Mouse (Mus musculus) small intestine, adult 2 months (tissue): ENCODE data around the gene Snhg11. TPM values are rescaled to one million over a fixed set of nuclear protein-coding genes. Genes with fewer than 3 reads are reported as not detected.
A peak's percentile ranks its signal among the peaks of the same experiment; 100 is the strongest.

ENCODE experiments used
- H3K27ac ChIP-seq: fragments of 200-500 bp; 2 replicates; pipeline ENCODE4 v1.5.1; 2012; ENCODE audit warnings: low read depth, low read length, control low read depth, inconsistent platforms; ENCODE audit not compliant: insufficient read depth
- H3K27me3 ChIP-seq: fragments of 200-500 bp; 2 replicates; pipeline ENCODE4 v1.6.1; 2012; ENCODE audit warnings: mild to moderate bottlenecking, moderate library complexity, low read length, inconsistent platforms; ENCODE audit not compliant: control insufficient read depth, insufficient read depth
- H3K36me3 ChIP-seq: fragments of 200-500 bp; 2 replicates; pipeline ENCODE4 v1.6.1; 2012; ENCODE audit warnings: mild to moderate bottlenecking, low read length, control low read depth, inconsistent platforms; ENCODE audit not compliant: control insufficient read depth, insufficient read depth
- H3K4me1 ChIP-seq: fragments of 200-500 bp; 2 replicates; pipeline ENCODE4 v1.6.1; 2012; ENCODE audit warnings: low read length, inconsistent platforms, mixed read lengths; ENCODE audit not compliant: control insufficient read depth, insufficient read depth, insufficient read length
- H3K4me3 ChIP-seq: fragments of 200-500 bp; 2 replicates; pipeline ENCODE4 v1.5.1; 2012; ENCODE audit warnings: low read depth, mild to moderate bottlenecking, control low read depth, inconsistent platforms, low read length, moderate library complexity
- CTCF ChIP-seq: fragments of 200-500 bp; IDR thresholded peaks from 2 replicates; pipeline ENCODE4 v1.5.1; 2012; ENCODE audit warnings: low read depth, mild to moderate bottlenecking, control low read depth, inconsistent platforms, low read length, moderate library complexity, mixed read lengths; ENCODE audit not compliant: insufficient replicate concordance, insufficient read length; ENCODE audit errors: extremely low read depth
- POLR2A ChIP-seq: fragments of 200-500 bp; IDR thresholded peaks from 2 replicates; pipeline ENCODE4 v1.6.1; 2012; ENCODE audit warnings: low read depth, mild to moderate bottlenecking, control low read depth, inconsistent platforms, low read length, moderate library complexity
- WGBS: fragments of 180-500 bp; shearing (Covaris S2); methylation state at CpG from one replicate; pipeline ENCODE4 v1.1.7; 2018; 5-methylcytosine and 5-hydroxymethylcytosine counted together
- polyA plus RNA-seq: library from polyadenylated mRNA; depleted of rRNA; stranded (reverse); fragments of >200 nt; gene quantifications from 2 replicates; pipeline ENCODE4 v1.2.3, GENCODE M21; 2012; rRNA removed

The Snhg11 gene
- polyA plus RNA-seq, 1 experiment, result 1.4 TPM

DNA sequence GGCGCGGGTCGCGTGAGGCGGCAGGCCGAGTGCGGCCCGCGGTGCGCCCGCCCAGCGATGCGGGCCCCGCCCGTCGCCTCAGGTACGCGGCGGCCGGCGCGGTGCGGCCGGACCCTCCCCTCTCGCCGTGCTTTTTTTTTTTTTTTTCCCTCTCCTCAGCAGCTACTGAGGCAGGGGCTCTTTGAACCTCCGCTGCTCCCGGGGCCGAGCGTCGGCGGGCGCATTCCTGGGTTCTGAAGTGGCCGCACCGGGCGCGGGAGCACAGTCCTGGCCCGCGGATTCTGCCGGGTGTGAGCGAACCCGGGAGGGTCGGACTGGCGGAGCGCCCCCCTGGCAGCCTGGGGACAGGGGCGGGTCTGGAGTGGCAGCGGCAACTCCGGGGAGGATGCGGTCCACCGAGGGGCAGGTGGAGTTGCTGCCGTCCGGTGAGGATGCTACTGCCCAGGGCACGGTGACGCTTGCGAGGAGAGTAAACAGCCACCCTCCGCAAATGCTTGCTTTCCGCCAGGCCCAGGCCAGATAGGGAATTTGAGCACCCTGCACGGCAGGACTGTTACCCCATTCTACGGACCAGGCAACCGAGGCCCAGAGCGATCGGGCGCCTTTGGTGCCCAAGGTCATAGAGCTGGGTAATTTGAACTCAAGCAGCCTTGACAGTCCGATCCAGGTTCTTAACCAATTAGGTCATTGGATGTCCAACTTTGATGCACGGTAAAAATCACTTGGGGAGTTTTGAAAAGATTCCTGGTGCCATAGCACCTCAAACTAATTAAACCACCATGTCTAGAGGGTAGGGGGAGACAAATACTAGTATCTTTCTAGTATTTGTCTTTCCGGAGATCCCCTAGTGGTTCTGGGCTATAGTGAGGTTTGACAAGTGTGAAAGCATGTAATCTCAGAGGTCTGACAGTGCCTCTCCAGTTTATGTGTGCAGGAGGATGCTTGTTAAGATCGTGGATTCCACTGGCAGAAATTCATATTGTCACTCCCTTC is 34.9 kb downstream of the Snhg11 start:
- TF ChIP-seq POLR2A (no peak; the same call in 1 of the 2 replicates), CTCF (no peak)
- peaks cover 8% of the 10 kb centered on the region for H3K4me1 ChIP-seq
- peak overlapping the region; percentile 61 for H3K27ac ChIP-seq
- peak overlapping the region; percentile 97 for H3K4me3 ChIP-seq
- WGBS, result 1% methylated on average over 67 of the region's 67 CpGs
- H3K27me3 ChIP-seq, result no peaks in the 10 kb centered on the region
- no peaks in the 10 kb centered on the region for H3K36me3 ChIP-seq

DNA sequence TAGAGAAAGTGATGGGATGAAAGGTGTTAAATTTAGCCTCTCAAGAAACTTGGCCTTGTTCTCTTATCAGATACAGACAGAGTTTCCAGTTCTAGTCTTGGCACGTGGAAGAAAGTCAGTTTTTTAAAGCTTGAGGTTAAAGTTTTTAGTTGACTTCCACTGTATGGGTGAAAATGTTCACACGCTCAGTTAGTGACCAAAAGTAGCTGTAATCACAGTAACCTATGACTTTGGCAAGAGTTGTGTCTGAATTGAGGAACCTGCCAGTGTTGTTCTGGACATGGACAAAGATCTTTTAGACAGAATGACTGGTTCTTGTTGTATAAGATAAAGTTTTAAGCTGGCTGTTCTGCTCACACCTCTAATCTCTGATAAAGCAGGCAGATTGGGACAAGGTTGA is 37.8 kb downstream of the Snhg11 start:
- WGBS, result 37% methylated on average over 2 of the region's 2 CpGs
- Histone ChIP-seq H3K36me3 (no peaks in the 10 kb centered on the region), H3K27me3 (no peaks in the 10 kb centered on the region), H3K4me1 (peaks cover 8% of the 10 kb centered on the region), H3K4me3 (no peak overlapping the region), H3K27ac (no peak overlapping the region)
- TF ChIP-seq POLR2A, result no peak
- TF ChIP-seq CTCF, result no peak

DNA sequence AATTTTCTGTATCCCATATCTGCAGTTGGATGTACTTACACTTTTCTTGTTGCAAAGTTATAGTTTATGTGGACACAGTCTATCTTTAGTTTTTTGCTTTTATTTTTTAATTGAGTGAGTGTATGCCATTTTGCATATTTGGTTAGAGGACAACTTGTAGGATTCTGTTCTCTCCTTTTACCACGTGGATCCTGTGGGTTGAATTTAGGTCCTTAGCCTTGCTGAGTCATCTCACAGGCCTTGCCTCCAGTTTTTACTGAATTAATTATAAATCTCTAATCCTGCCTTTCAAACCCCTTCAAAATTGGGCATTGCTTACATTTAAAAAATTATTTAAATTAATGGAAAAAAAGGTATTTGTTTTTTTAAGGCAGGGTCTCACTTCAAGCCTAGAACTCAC is 40.4 kb downstream of the Snhg11 start:
- 49% methylated on average over 1 of the region's 1 CpGs for whole genome bisulfite sequencing

DNA sequence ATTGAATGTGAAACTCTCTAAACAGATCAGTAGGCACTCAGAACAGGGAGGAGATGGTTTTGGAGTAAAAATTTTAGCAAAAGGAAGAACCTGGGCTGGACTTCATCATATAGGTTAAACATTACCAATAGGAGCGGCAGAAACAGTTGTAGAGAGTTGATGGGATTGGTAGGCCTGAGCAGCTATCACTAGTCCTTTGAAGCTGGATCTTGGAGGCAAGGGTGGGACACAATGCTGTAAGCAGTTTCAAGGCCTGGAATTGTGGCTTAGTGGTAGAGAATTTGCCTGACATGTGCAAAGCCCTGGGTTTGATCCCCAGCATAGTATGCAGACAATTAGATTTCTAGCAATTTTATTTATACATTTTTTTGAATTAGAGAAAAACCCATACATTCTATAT is 43.2 kb downstream of the Snhg11 start:
- no peaks in the 10 kb centered on the region for H3K4me1 ChIP-seq
- H3K36me3 ChIP-seq, result peaks cover 10% of the 10 kb centered on the region; the same call in 1 of the 2 replicates
- H3K4me3 ChIP-seq, result no peak overlapping the region
- H3K27ac ChIP-seq, result no peak overlapping the region
- H3K27me3 ChIP-seq, result no peaks in the 10 kb centered on the region
- no peak for TF ChIP-seq CTCF
- no peak for TF ChIP-seq POLR2A
- WGBS, result 40% methylated on average over 1 of the region's 1 CpGs

More for the DNA sequence above, 40.4 kb downstream of the Snhg11 start:
- Histone ChIP-seq H3K27ac (no peak overlapping the region), H3K4me1 (peaks cover 1% of the 10 kb centered on the region; the same call in 1 of the 2 replicates), H3K4me3 (no peak overlapping the region), H3K36me3 (no peaks in the 10 kb centered on the region), H3K27me3 (no peaks in the 10 kb centered on the region)
- TF ChIP-seq CTCF (no peak), POLR2A (no peak)

Other genes starting within 250 kb of the Snhg11 start
- 89.6 and 93.0 TPM in 2 replicates for gene Tgm2, start 229.2 kb upstream of the Snhg11 start, polyA plus RNA-seq
- 1.1 and 1.7 TPM in 2 replicates for gene D630003M21Rik, start 146.4 kb upstream of the Snhg11 start, polyA plus RNA-seq
- not detected in 2 replicates for gene Bpi, start 117.5 kb upstream of the Snhg11 start, polyA plus RNA-seq
- 2.1 and 2.7 TPM in 2 replicates for gene Lbp, start 69.1 kb upstream of the Snhg11 start, polyA plus RNA-seq
- 7.1 and 16.4 TPM in 2 replicates for gene Ralgapb, start 34.2 kb downstream of the Snhg11 start, polyA plus RNA-seq
- gene Adig, start 127.0 kb downstream of the Snhg11 start, polyA plus RNA-seq, result 0.33 and 0.56 TPM in 2 replicates
- 1.1 TPM in 1 of 2 replicates, not detected in the other for gene Arhgap40, start 137.2 kb downstream of the Snhg11 start, polyA plus RNA-seq
- gene Slc32a1, start 235.1 kb downstream of the Snhg11 start, polyA plus RNA-seq, result not detected in 2 replicates
- gene Actr5, start 249.2 kb downstream of the Snhg11 start, polyA plus RNA-seq, result 5.5 and 7.7 TPM in 2 replicates